Mouse (Mus musculus) hindbrain, embryonic 10.5 days (tissue): ENCODE measurements at regions not wholly inside any gene's neighbourhood (a gene's known extent, or its start where the extent isn't known, plus 50 kb on each side); places are given as distances from the start of the nearest gene placed in this dataset.

Experiments
- DNase-seq: peaks from one replicate; pipeline ENCODE4 v3.0.0-alpha.2; 2017; ENCODE audit warnings: low spot score
- H3K27ac ChIP-seq: fragments of 300-500 bp; sonication (generic); 2 replicates; pipeline ENCODE4 v1.5.1; 2016; ENCODE audit warnings: mild to moderate bottlenecking, moderate library complexity
- H3K27me3 ChIP-seq: fragments of 300-500 bp; sonication (generic); 2 replicates; pipeline ENCODE4 v1.6.1; 2016; ENCODE audit warnings: mild to moderate bottlenecking; ENCODE audit not compliant: poor library complexity, insufficient read depth, severe bottlenecking
- H3K36me3 ChIP-seq: fragments of 300-500 bp; sonication (generic); 2 replicates; pipeline ENCODE4 v1.6.1; 2016; ENCODE audit warnings: mild to moderate bottlenecking, moderate library complexity
- H3K4me1 ChIP-seq: fragments of 300-500 bp; sonication (generic); replicated peaks from 2 replicates; pipeline ENCODE4 v1.6.1; 2016; ENCODE audit warnings: mild to moderate bottlenecking
- H3K4me3 ChIP-seq: fragments of 300-500 bp; sonication (generic); 2 replicates; pipeline ENCODE4 v1.5.1; 2016; ENCODE audit warnings: mild to moderate bottlenecking, moderate library complexity
- H3K9me3 ChIP-seq: fragments of 300-500 bp; sonication (generic); 2 replicates; pipeline ENCODE4 v1.6.1; 2016; ENCODE audit warnings: mild to moderate bottlenecking, moderate library complexity
- WGBS: fragments of 180-500 bp; shearing (Covaris S2); methylation state at CpG from one replicate; pipeline ENCODE4 v1.1.7; 2016; 5-methylcytosine and 5-hydroxymethylcytosine counted together

DNA sequence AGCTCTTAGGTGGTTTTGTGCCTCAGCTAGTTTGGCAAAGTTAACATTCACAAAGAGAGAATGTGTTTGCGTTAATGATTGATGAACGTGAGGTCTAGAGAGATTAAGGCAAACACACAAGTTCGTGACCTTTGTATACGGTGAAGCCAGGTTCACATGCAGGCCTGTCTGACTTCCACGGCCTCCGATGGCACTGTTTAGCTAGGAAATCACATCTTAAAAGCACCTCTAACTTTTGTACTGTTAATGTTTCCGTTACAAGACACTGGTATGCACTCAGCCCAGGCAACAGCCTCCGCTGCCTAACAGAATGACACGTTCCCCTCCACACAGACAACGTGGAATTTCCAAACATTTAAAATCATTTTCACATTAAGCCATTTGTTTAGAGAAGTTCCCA, 94.3 kb upstream of the Ppp1r12a start:
- no peak overlapping the region for H3K27ac ChIP-seq
- H3K27me3 ChIP-seq: no peaks in the 10 kb centered on the region
- H3K36me3 ChIP-seq: no peaks in the 10 kb centered on the region
- no peak for DNase-seq
- H3K9me3 ChIP-seq: no peaks in the 10 kb centered on the region
- whole genome bisulfite sequencing: 85% methylated on average over 10 of the region's 10 CpGs
- H3K4me1 ChIP-seq: no peaks in the 10 kb centered on the region
- no peak overlapping the region for H3K4me3 ChIP-seq

DNA sequence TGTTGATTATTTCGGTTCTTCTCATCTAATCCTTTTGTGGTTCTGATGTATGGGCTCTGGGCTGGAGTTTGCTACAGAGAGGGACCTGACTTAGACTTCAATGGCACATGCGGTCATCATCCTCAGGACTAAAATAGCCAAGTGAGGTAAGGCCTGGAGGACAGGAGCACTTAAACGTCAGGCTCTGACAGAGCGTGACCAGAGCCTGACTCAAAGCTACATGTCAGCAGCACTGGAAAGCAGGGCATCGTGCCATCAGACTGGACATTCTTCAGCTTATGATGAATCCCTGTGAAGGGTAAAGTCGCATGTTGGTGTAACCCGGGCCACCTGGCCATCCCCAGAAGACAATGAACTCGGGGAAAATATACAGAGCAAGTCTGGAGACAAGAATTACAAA, 95.8 kb upstream of the Ppp1r12a start:
- Histone ChIP-seq H3K4me3 (no peak overlapping the region), H3K27ac (no peak overlapping the region), H3K4me1 (0 out of 2 replicates have a peak, but pooled peaks cover 6% of the 10 kb centered on the region), H3K36me3 (no peaks in the 10 kb centered on the region), H3K27me3 (no peaks in the 10 kb centered on the region), H3K9me3 (no peaks in the 10 kb centered on the region)
- WGBS: 86% methylated on average over 8 of the region's 8 CpGs
- no peak for DNase-seq

DNA sequence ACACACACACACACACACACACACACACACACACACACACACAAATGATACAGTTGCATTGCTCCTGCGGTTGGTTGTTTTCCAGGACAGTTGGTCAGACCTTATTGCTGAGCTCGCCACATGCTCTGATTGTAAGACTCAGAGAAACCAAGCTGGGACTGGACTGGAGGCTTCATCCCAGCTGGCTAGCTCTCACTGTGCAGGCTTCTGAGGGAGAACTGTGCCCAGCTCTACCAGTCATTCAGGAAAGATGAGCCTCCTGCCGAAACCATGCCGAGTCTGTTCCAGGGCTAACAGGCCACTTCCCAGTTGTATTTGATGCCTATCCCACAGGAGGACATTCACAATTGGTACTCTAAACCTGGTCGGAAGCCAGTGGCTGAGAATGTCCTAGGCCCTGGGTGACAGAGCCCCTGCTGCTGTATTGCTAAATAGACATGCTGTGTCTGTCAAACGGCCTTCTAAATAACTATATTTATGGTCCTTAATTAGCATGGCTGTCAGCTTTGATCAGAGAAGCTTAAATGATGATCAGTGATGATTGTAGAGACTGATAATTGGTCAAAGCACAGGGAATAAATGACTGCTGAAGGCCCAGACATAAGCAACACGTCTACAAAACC, 100.1 kb upstream of the Ppp1r12a start:
- no peak overlapping the region for H3K27ac ChIP-seq
- no peaks in the 10 kb centered on the region for H3K36me3 ChIP-seq
- H3K9me3 ChIP-seq: no peaks in the 10 kb centered on the region
- WGBS: 64% methylated on average over 7 of the region's 7 CpGs
- no peak for DNase-seq
- H3K27me3 ChIP-seq: no peaks in the 10 kb centered on the region
- no peak overlapping the region for H3K4me3 ChIP-seq
- 0 out of 2 replicates have a peak, but pooled peaks cover 6% of the 10 kb centered on the region for H3K4me1 ChIP-seq

DNA sequence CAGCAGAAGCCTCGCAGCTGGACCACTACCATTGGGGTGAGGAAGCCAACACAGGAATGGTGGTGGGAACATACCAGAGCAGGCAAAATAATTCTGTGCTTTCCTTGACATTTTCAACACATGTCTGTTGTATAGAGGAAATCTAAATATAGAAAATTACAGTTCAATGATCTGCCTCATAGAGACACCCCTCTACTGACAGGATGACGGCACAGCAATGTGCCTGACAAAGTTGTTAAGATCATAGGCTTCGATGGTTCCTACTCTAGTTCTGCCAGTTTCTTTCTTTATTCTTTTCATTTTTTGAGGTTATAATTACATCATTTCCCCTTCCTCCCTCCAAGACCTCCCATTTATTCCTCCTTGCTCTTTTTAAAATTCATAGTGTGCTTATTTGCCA, 101.4 kb upstream of the Ppp1r12a start:
- no peaks in the 10 kb centered on the region for H3K36me3 ChIP-seq
- no peak overlapping the region for H3K27ac ChIP-seq
- no peak for DNase-seq
- WGBS: 96% methylated on average over 3 of the region's 3 CpGs
- no peak overlapping the region for H3K4me3 ChIP-seq
- H3K27me3 ChIP-seq: no peaks in the 10 kb centered on the region
- no peaks in the 10 kb centered on the region for H3K9me3 ChIP-seq
- H3K4me1 ChIP-seq: 0 out of 2 replicates have a peak, but pooled peaks cover 6% of the 10 kb centered on the region

DNA sequence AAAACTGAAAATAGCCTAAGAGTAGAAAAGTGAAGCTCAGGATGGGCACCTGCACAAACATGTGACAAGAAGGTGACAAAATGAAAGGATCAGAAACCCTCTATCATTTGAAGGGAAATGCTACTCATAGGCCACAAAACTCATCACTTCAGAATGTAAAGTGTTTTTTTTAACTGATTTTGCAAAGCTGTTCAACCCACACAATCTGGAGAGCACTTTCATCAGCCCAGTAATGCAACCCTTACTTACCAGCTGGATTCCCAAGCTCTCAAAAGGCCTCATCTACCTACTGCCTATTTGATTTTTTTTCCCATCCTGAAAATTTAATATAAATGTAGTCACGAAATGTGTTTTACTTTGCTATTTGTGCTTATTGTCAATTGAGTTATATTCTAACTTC, 110.4 kb upstream of the Ppp1r12a start:
- H3K4me3 ChIP-seq: no peak overlapping the region
- H3K27ac ChIP-seq: no peak overlapping the region
- H3K27me3 ChIP-seq: no peaks in the 10 kb centered on the region
- no peaks in the 10 kb centered on the region for H3K4me1 ChIP-seq
- WGBS: 91% methylated on average over 1 of the region's 1 CpGs
- no peaks in the 10 kb centered on the region for H3K9me3 ChIP-seq
- DNase-seq: no peak
- no peaks in the 10 kb centered on the region for H3K36me3 ChIP-seq

DNA sequence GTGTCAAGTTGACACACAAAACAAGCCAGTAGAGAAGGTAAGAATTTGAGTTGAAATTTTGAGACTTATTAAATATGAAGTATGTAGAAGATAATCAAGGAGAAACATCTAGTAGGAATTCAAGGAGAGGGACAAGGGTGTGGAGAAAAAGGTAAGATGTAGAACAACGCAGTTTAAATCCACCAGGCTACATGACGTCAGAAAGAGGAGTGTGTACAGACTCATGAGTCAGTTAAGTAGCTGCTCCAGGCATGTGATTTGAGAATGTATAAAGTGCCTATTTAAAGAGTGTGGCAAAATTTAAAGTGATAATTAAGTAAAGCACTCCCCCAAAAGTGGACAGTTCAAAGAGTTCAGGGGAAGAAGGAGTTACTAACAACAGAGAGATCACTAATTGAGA, 113.6 kb upstream of the Ppp1r12a start:
- H3K27me3 ChIP-seq: no peaks in the 10 kb centered on the region
- 87% methylated on average over 2 of the region's 2 CpGs for WGBS

DNA sequence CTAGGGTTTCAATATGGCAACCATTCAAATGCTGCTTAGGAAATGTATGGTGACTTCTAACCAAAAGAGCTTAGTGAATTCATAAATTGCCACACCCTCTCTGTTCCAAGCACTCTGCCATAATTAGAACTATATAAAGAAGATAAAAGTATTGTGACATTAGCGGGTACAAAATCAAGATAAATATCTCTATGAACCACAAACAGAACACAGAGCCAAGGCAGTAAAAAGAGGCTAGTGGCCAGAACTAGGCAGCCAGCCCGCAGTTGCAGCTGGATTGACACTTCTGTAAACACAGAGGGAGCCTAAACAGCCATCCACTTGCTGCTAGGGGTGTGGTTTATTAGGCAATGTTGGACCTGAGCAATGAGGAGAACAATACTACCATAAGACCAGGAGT, 118.5 kb upstream of the Ppp1r12a start:
- Histone ChIP-seq H3K4me3 (no peak overlapping the region), H3K4me1 (no peaks in the 10 kb centered on the region), H3K27ac (no peak overlapping the region), H3K36me3 (no peaks in the 10 kb centered on the region), H3K9me3 (no peaks in the 10 kb centered on the region), H3K27me3 (no peaks in the 10 kb centered on the region)
- DNase-seq: no peak
- WGBS: 80% methylated on average over 2 of the region's 2 CpGs

More for the DNA sequence above, 113.6 kb upstream of the Ppp1r12a start:
- H3K4me1 ChIP-seq: no peaks in the 10 kb centered on the region
- no peaks in the 10 kb centered on the region for H3K9me3 ChIP-seq
- H3K4me3 ChIP-seq: no peak overlapping the region
- no peaks in the 10 kb centered on the region for H3K36me3 ChIP-seq
- no peak for DNase-seq
- H3K27ac ChIP-seq: no peak overlapping the region

DNA sequence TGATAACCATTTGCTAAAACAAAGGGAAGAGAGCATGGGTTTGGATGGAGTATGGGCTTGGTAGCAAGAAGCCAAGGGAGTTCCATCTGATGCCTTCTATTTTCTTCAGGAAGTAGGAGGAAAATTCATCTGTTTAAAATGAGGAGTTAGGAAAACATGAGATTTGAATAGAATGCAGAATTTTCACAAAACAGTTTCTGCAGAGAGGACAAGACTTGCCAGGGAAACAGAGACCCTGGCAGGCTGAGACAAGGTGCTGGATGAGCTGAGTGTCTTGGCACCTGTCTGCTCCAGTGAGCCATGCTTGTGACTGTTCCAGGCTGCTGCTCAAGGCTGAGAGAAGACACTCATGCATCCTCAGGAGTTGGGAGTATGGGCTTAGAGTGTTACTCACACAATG, 122.0 kb upstream of the Ppp1r12a start:
- Histone ChIP-seq H3K27me3 (no peaks in the 10 kb centered on the region), H3K4me3 (no peak overlapping the region), H3K27ac (no peak overlapping the region), H3K36me3 (no peaks in the 10 kb centered on the region), H3K9me3 (no peaks in the 10 kb centered on the region), H3K4me1 (no peaks in the 10 kb centered on the region)
- no peak for DNase-seq

DNA sequence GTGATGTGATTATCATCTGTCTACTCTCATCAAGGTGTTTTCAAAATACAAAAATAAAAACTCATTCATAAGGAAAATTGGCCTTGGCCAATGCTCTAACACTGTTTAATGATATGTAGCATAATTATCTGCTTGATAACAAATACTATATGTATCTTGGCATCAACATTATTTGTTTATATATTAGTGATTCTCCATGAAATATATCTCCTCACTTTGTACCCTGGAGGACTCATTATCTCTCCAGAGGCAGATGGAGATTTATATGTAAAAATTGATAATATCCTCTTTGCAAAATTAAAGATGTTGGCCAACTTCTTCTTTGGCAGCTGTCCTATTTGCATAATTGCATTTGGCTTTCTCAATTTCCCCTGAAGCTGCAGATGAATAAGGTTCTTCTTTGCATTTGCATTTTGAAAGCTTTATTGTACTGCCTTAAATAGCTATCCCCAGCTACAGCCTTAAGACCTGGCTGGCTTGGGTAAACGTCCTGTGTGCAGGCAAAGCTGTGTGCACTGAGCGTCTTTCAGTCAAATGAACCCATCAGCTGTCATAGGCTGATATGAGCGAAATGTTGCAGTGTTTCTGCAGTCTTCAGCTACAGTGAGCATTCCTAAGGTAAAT, 124.7 kb upstream of the Otogl start:
- no peaks in the 10 kb centered on the region for H3K4me1 ChIP-seq
- no peak overlapping the region for H3K4me3 ChIP-seq
- H3K36me3 ChIP-seq: no peaks in the 10 kb centered on the region
- no peaks in the 10 kb centered on the region for H3K9me3 ChIP-seq
- WGBS: 67% methylated on average over 3 of the region's 3 CpGs
- no peak for DNase-seq
- H3K27ac ChIP-seq: no peak overlapping the region
- H3K27me3 ChIP-seq: no peaks in the 10 kb centered on the region

DNA sequence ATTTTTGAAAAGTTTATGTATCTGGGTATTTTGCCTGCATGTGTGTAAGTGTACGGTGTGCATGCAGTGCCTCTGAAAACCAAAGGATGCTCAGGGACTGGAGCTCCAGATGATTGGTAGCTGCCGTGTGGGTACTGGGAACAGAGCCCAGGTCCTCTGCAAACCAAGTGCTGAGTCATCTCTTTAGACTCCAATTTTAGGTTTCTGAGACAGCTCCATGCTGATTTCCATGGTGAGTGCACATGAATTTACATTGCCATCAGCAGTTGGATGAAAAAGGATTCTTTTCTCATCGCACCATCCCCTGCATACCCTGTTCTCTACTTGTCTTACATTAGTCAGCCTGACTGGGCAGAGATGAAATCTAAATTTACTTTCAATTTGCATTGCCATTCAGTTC, 122.1 kb upstream of the Otogl start:
- WGBS: 94% methylated on average over 3 of the region's 3 CpGs
- Histone ChIP-seq H3K36me3 (no peaks in the 10 kb centered on the region), H3K27me3 (no peaks in the 10 kb centered on the region), H3K9me3 (no peaks in the 10 kb centered on the region), H3K4me3 (no peak overlapping the region), H3K4me1 (no peaks in the 10 kb centered on the region), H3K27ac (no peak overlapping the region)
- DNase-seq: no peak

DNA sequence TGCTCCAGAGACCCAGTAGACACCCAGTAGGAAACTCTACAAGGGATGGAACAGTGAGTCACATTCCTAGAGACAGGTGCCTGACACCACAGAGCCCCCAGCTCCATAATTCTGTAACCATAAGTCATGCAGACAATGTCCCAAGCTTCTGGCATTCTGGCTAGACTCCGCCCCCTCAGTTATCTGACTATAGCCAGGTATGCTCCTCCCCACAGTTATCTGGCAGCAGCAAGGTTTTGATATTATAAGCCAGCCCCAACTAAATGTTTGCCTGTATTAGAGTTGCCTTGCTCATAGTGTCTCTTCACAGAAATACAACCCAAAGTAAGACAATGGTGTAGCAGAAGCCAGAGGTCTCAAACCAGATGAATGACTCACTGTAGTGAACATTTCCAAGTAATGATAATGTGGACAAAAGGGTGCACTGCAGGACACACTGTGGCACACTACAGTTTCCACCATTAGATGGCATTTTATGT, 121.4 kb upstream of the Otogl start:
- no peak for DNase-seq
- H3K4me1 ChIP-seq: no peaks in the 10 kb centered on the region
- H3K4me3 ChIP-seq: no peak overlapping the region
- WGBS: 95% methylated on average over 1 of the region's 1 CpGs
- H3K27me3 ChIP-seq: no peaks in the 10 kb centered on the region
- no peaks in the 10 kb centered on the region for H3K9me3 ChIP-seq
- no peak overlapping the region for H3K27ac ChIP-seq
- no peaks in the 10 kb centered on the region for H3K36me3 ChIP-seq

DNA sequence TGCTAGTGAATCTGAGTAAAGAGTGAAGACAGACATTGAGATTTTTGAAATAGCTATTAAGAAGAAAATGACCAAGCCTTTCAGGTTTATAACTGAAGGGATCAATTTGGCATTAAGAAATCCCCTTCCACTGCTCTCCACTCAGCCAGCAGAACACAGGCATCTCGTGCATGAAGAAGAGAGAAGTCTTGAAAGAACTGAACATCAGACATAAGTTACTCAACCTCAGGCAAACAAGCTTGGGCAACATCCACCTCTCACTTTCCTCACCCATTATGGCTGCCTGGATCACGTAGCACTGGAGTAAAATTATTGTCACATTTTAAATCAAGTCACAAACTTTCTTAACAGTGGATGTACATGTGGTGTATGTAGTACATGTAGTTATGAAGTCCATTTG, 115.6 kb upstream of the Otogl start:
- H3K36me3 ChIP-seq: no peaks in the 10 kb centered on the region
- H3K9me3 ChIP-seq: no peaks in the 10 kb centered on the region
- H3K27ac ChIP-seq: no peak overlapping the region
- no peaks in the 10 kb centered on the region for H3K4me1 ChIP-seq
- no peak for DNase-seq
- WGBS: 76% methylated on average over 2 of the region's 2 CpGs
- no peak overlapping the region for H3K4me3 ChIP-seq
- no peaks in the 10 kb centered on the region for H3K27me3 ChIP-seq

DNA sequence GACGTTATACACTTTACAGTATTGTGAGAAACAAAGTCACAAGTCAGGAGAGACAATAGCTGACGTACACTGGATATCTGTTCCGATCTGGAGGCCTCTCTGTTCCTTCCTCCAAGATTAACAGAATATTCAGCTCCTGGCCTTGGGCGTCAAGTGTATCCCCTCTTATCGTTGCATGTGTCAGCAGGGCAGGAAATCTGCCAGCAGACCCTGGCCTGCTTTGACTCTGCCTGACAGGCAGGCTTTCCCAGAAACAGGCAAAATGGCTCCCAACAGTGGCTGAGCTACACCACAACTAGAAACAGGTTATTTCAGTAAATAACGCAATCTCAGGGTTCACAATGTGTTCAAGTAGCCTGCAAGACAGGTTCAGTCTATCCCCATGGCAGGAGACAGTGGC, 112.3 kb upstream of the Otogl start:
- H3K27ac ChIP-seq: no peak overlapping the region
- H3K4me1 ChIP-seq: no peaks in the 10 kb centered on the region
- no peaks in the 10 kb centered on the region for H3K27me3 ChIP-seq
- H3K9me3 ChIP-seq: no peaks in the 10 kb centered on the region
- no peaks in the 10 kb centered on the region for H3K36me3 ChIP-seq
- no peak overlapping the region for H3K4me3 ChIP-seq
- 84% methylated on average over 6 of the region's 6 CpGs for WGBS
- no peak for DNase-seq

DNA sequence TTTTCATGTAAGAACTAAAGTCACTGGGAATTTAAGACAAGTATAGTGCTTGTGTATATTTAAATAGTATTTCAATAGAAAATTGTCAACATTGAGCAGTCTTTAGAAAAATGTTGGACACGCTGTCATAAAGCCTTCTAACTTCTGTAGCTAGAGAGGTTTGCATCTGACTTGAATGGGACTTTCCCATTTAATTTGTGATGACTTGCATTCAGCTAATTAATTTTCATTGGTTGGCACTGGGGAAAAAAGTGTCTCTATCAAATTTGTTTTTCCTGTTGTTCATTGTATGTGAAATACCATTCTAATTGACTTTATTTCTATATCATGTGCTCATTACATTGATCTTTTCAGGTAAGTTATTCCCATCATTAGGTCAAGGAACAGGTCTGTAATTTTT, 104.6 kb upstream of the Otogl start:
- Histone ChIP-seq H3K27me3 (no peaks in the 10 kb centered on the region), H3K36me3 (no peaks in the 10 kb centered on the region), H3K4me1 (no peaks in the 10 kb centered on the region), H3K9me3 (no peaks in the 10 kb centered on the region), H3K4me3 (no peak overlapping the region), H3K27ac (no peak overlapping the region)
- WGBS: 92% methylated on average over 1 of the region's 1 CpGs
- no peak for DNase-seq
